Mouse (Mus musculus): Measurements from ENCODE around the gene Ift80.

DNA sequence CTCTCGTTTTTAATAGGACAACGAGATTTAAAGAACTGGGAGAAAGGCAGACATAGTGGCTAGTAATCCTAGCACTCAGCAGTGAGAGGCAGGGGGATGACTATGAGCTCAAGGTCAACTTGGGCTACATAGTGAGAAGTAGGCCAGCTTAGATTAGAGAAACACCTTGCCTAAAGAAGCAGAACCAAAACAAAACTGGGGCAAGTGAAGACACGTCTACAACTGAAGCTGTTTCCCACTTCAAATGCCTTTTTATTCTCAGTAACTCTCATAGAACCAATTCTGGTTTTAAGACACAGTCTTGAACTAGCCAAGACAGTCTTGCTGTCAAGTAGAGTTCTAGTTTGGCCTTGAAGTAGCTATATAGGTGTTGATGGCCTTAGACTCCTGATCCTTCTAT is 67.7 kb downstream of the Ift80 start:
- TF ChIP-seq POLR2A (IDR thresholded peaks at IDR 0.05; ENCODE audit: extremely low read depth, insufficient read depth, low read length) = no peak
- no peak for TF ChIP-seq CTCF (IDR thresholded peaks at IDR 0.05; ENCODE audit: extremely low read depth, insufficient read depth, low read length)
